In the genomic region with DNA sequence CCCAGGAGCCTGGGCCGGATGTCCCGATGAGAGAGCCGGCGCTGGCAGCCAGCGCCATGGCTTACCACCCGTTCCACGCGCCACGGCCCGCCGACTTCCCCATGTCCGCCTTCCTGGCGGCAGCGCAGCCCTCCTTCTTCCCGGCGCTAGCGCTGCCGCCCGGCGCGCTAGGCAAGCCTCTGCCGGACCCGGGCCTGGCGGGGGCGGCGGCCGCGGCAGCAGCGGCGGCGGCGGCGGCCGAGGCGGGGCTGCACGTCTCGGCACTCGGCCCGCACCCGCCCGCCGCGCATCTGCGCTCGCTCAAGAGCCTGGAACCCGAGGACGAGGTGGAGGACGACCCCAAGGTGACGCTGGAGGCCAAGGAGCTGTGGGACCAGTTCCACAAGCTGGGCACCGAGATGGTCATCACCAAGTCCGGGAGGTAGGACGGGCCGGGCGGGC, we compare ENCODE assay signal across 8 mouse cellular contexts. TPM values are rescaled to one million over a fixed set of nuclear protein-coding genes. Genes with fewer than 3 reads are reported as not detected.
DNase-seq lines count a peak whose midpoint lies in the region; ATAC-seq and TF ChIP-seq lines count a peak whose summit lies in the region.

No protein-coding gene starts in this region.

- H3K4me1 ChIP-seq in embryonic facial prominence, embryonic 14.5 days (ENCODE audit: control insufficient read depth, insufficient read depth, low read length) = peaks cover 20% of the 10 kb centered on the region
- peaks cover 35% of the 10 kb centered on the region for H3K4me1 ChIP-seq in kidney, embryonic 16.5 days (ENCODE audit: insufficient read depth, low read length)
- H3K4me1 ChIP-seq in midbrain, embryonic 14.5 days (ENCODE audit: control insufficient read depth, insufficient read depth, low read length) = peaks cover 20% of the 10 kb centered on the region; the same call in 1 of the 2 replicates

- 0% methylated on average over 11 of the region's 54 CpGs for WGBS in embryonic facial prominence, embryonic 14.5 days
- WGBS in kidney, embryonic 16.5 days = under 1% methylated on average over 27 of the region's 54 CpGs
- WGBS in midbrain, embryonic 14.5 days = under 1% methylated on average over 52 of the region's 54 CpGs

- peak overlapping the region; percentile 12; the same call in 1 of the 2 replicates for H3K4me3 ChIP-seq in layer of hippocampus, adult 2 months
- H3K4me3 ChIP-seq in embryonic facial prominence, embryonic 14.5 days (ENCODE audit: low read depth, low read length) = peak overlapping the region; percentile 70
- H3K4me3 ChIP-seq in kidney, embryonic 16.5 days (ENCODE audit: low read length) = peak overlapping the region; percentile 74
- peak overlapping the region; percentile 26 for H3K4me3 ChIP-seq in midbrain, embryonic 14.5 days (replicated peaks; ENCODE audit: low read depth, low read length)

- no peak for DNase-seq in layer of hippocampus, adult 2 months (ENCODE audit: low spot score in 2 of 2)
- DNase-seq in layer of hippocampus, adult 11-12 months (ENCODE audit: low spot score) = no peak
- no peak for DNase-seq in embryonic facial prominence, embryonic 14.5 days (ENCODE audit: low spot score)
- DNase-seq in midbrain, embryonic 14.5 days = peak; percentile 67
- DNase-seq in cerebellum, postnatal 4 days (ENCODE audit: low spot score in 2 of 2) = no peak
- no peak for DNase-seq in right cerebral cortex, postnatal 10 days (ENCODE audit: low spot score in 2 of 2)
- no peak for DNase-seq in testis, postnatal 14 days (ENCODE audit: low spot score)

- H3K9me3 ChIP-seq in embryonic facial prominence, embryonic 14.5 days (ENCODE audit: control insufficient read depth, low read length) = no peaks in the 10 kb centered on the region
- H3K9me3 ChIP-seq in kidney, embryonic 16.5 days (ENCODE audit: low read length) = no peaks in the 10 kb centered on the region
- H3K9me3 ChIP-seq in midbrain, embryonic 14.5 days (ENCODE audit: control insufficient read depth, low read length) = no peaks in the 10 kb centered on the region

- H3K36me3 ChIP-seq in embryonic facial prominence, embryonic 14.5 days (ENCODE audit: control insufficient read depth, insufficient read depth, low read length) = peaks cover 16% of the 10 kb centered on the region
- peaks cover 6% of the 10 kb centered on the region; the same call in 1 of the 2 replicates for H3K36me3 ChIP-seq in kidney, embryonic 16.5 days (ENCODE audit: insufficient read depth, low read length)
- no peaks in the 10 kb centered on the region for H3K36me3 ChIP-seq in midbrain, embryonic 14.5 days (ENCODE audit: control insufficient read depth, insufficient read depth, low read length)

- H3K27me3 ChIP-seq in embryonic facial prominence, embryonic 14.5 days (replicated peaks; ENCODE audit: control insufficient read depth, insufficient read depth, low read length) = peaks cover 63% of the 10 kb centered on the region
- H3K27me3 ChIP-seq in kidney, embryonic 16.5 days (ENCODE audit: insufficient read depth, low read length) = peaks cover 43% of the 10 kb centered on the region
- peaks cover 82% of the 10 kb centered on the region for H3K27me3 ChIP-seq in midbrain, embryonic 14.5 days (ENCODE audit: control insufficient read depth, insufficient read depth, low read length)

- H3K9ac ChIP-seq in embryonic facial prominence, embryonic 14.5 days (ENCODE audit: low read depth, low read length) = peak overlapping the region; percentile 97
- peak overlapping the region; percentile 94 for H3K9ac ChIP-seq in kidney, embryonic 16.5 days (replicated peaks; ENCODE audit: low read length)
- H3K9ac ChIP-seq in midbrain, embryonic 14.5 days (replicated peaks; ENCODE audit: low read length) = 0 out of 2 replicates have a peak overlapping the region, but pooled peaks have one; percentile 20

- TF ChIP-seq CTCF in layer of hippocampus, adult 2 months (conservative IDR thresholded peaks at IDR 0.05) = no peak

- no peak overlapping the region for H3K27ac ChIP-seq in layer of hippocampus, adult 2 months
- peak overlapping the region; percentile 94 for H3K27ac ChIP-seq in embryonic facial prominence, embryonic 14.5 days (replicated peaks; ENCODE audit: low read depth, low read length)
- H3K27ac ChIP-seq in kidney, embryonic 16.5 days (ENCODE audit: low read length) = peak overlapping the region; percentile 94
- H3K27ac ChIP-seq in midbrain, embryonic 14.5 days (replicated peaks; ENCODE audit: low read depth, low read length) = no peak overlapping the region

- no peak for ATAC-seq in embryonic facial prominence, embryonic 14.5 days (ENCODE audit: low read depth)
- no peak for ATAC-seq in kidney, embryonic 16.5 days (ENCODE audit: low FRiP score, low TSS enrichment)
- no peak; the same call in 1 of the 2 replicates for ATAC-seq in midbrain, embryonic 14.5 days (ENCODE audit: low FRiP score, low TSS enrichment)

- peak overlapping the region; percentile 72 for H3K4me2 ChIP-seq in embryonic facial prominence, embryonic 14.5 days (ENCODE audit: low read depth, low read length)
- H3K4me2 ChIP-seq in kidney, embryonic 16.5 days (replicated peaks; ENCODE audit: low read depth, low read length) = peak overlapping the region; percentile 79
- H3K4me2 ChIP-seq in midbrain, embryonic 14.5 days (ENCODE audit: low read length) = peak overlapping the region; percentile 60

RNA-seq across cellular contexts. Expression of gene Tbx2, which starts 0.8 kb away (rescaled TPM):
- total RNA-seq in layer of hippocampus, adult 2 months (2021) = 1 to 10 TPM; 1.5 to 1.6 TPM
- polyA plus RNA-seq in embryonic facial prominence, embryonic 14.5 days (2014; fragmentation: Nextera tagmentation; extraction: Ambion mirVana) = 6.3 and 6.5 TPM in 2 replicates
- polyA plus RNA-seq in kidney, embryonic 16.5 days (2015; fragmentation: Nextera tagmentation; extraction: Ambion mirVana) = 10.3 TPM in 2 replicates
- 0.69 and 0.83 TPM in 2 replicates for polyA plus RNA-seq in midbrain, embryonic 14.5 days (2014; fragmentation: Nextera tagmentation; extraction: Ambion mirVana)

RNA-seq across cellular contexts. Expression of gene Gm11444, which starts 17.0 kb away (rescaled TPM):
- total RNA-seq in layer of hippocampus, adult 2 months (2021) = not detected
- not detected in 2 replicates for polyA plus RNA-seq in embryonic facial prominence, embryonic 14.5 days (2014; fragmentation: Nextera tagmentation; extraction: Ambion mirVana)
- polyA plus RNA-seq in kidney, embryonic 16.5 days (2015; fragmentation: Nextera tagmentation; extraction: Ambion mirVana) = not detected in 2 replicates
- not detected in 2 replicates for polyA plus RNA-seq in midbrain, embryonic 14.5 days (2014; fragmentation: Nextera tagmentation; extraction: Ambion mirVana)

RNA-seq across cellular contexts. Expression of gene Tbx4, which starts 53.1 kb away (rescaled TPM):
- under 1 TPM; 0.13 to 0.22 TPM for total RNA-seq in layer of hippocampus, adult 2 months (2021)
- 0.85 and 1.4 TPM in 2 replicates for polyA plus RNA-seq in embryonic facial prominence, embryonic 14.5 days (2014; fragmentation: Nextera tagmentation; extraction: Ambion mirVana)
- 0.24 and 1.7 TPM in 2 replicates for polyA plus RNA-seq in kidney, embryonic 16.5 days (2015; fragmentation: Nextera tagmentation; extraction: Ambion mirVana)
- polyA plus RNA-seq in midbrain, embryonic 14.5 days (2014; fragmentation: Nextera tagmentation; extraction: Ambion mirVana) = 0.21 and 0.22 TPM in 2 replicates

Comparison
In these comparisons a context has a peak if more than half of its experiments do, and no peak if none do; other contexts are left out.
1. H3K27ac ChIP-seq: peak in embryonic facial prominence, embryonic 14.5 days (single experiment) and kidney, embryonic 16.5 days (single experiment); none in layer of hippocampus, adult 2 months (single experiment) and midbrain, embryonic 14.5 days (single experiment).
2. H3K4me3 ChIP-seq: peak in every context shown above with its lines; median percentile 74 in kidney, embryonic 16.5 days; 70 in embryonic facial prominence, embryonic 14.5 days; 26 in midbrain, embryonic 14.5 days; 12 in layer of hippocampus, adult 2 months.
3. H3K9ac ChIP-seq: peak in every context shown above with its lines; median percentile 97 in embryonic facial prominence, embryonic 14.5 days; 94 in kidney, embryonic 16.5 days; 20 in midbrain, embryonic 14.5 days.
4. Peak in every context shown above with its lines, with median percentiles within 50 percentile points of each other: H3K4me2 ChIP-seq.